Mouse (Mus musculus) stomach, postnatal 0 days (tissue): Measurements from ENCODE around the gene Fxyd5.

Experiments used
- CTCF ChIP-seq: IDR thresholded peaks from 2 replicates; pipeline ENCODE4 v1.5.1; 2016; ENCODE audit warnings: antibody characterized with exemption, low read depth, mild to moderate bottlenecking, moderate library complexity
- EP300 ChIP-seq: optimal IDR thresholded peaks from 2 replicates; pipeline ENCODE3; 2016; ENCODE audit warnings: antibody characterized with exemption

- TF ChIP-seq CTCF (no peak), EP300 (no peak)
Measured at GRCm38 (mm10) chr7:31033409-31034165, 8.7 kb downstream of the Fxyd5 start.
